Mouse (Mus musculus): ENCODE measurements around the gene Gpr87. TPM values are rescaled to one million over a fixed set of nuclear protein-coding genes. Genes with fewer than 3 reads are reported as not detected.

The Gpr87 gene
- polyA plus RNA-seq, 1 experiment from 2014 or later = not detected

GRCm38 (mm10) chr3:59185662-59186061 lies 9.2 kb downstream of the Gpr87 start:
- no peak for ATAC-seq (ENCODE audit: extremely low read depth, insufficient number of reproducible peaks, low FRiP score, low TSS enrichment)
- Histone ChIP-seq H3K4me2 (no peak overlapping the region), H3K4me3 (no peak overlapping the region), H3K27me3 (replicated peaks) (no peaks in the 10 kb centered on the region), H3K9ac (no peak overlapping the region), H3K36me3 (no peaks in the 10 kb centered on the region), H3K9me3 (no peaks in the 10 kb centered on the region), H3K4me1 (0 out of 2 replicates have a peak, but pooled peaks cover 3% of the 10 kb centered on the region), H3K27ac (replicated peaks) (no peak overlapping the region)
- 58% methylated on average over 4 of the region's 4 CpGs for WGBS

GRCm38 (mm10) chr3:59182129-59182528 lies 12.8 kb downstream of the Gpr87 start:
- Histone ChIP-seq H3K9ac (no peak overlapping the region), H3K27me3 (replicated peaks) (no peaks in the 10 kb centered on the region), H3K9me3 (no peaks in the 10 kb centered on the region), H3K36me3 (no peaks in the 10 kb centered on the region), H3K27ac (replicated peaks) (no peak overlapping the region), H3K4me3 (no peak overlapping the region), H3K4me1 (peaks cover 9% of the 10 kb centered on the region), H3K4me2 (no peak overlapping the region)
- ATAC-seq (ENCODE audit: extremely low read depth, insufficient number of reproducible peaks, low FRiP score, low TSS enrichment) = no peak

GRCm38 (mm10) chr3:59181134-59181533 lies 13.8 kb downstream of the Gpr87 start:
- Histone ChIP-seq H3K4me3 (no peak overlapping the region), H3K9ac (no peak overlapping the region), H3K27ac (replicated peaks) (no peak overlapping the region), H3K4me2 (no peak overlapping the region), H3K9me3 (no peaks in the 10 kb centered on the region), H3K27me3 (replicated peaks) (no peaks in the 10 kb centered on the region), H3K36me3 (no peaks in the 10 kb centered on the region), H3K4me1 (peaks cover 13% of the 10 kb centered on the region)
- WGBS = 66% methylated on average over 5 of the region's 5 CpGs
- ATAC-seq (ENCODE audit: extremely low read depth, insufficient number of reproducible peaks, low FRiP score, low TSS enrichment) = no peak

GRCm38 (mm10) chr3:59176871-59177270 lies 18.0 kb downstream of the Gpr87 start:
- WGBS = 51% methylated on average over 5 of the region's 5 CpGs
- peaks cover 13% of the 10 kb centered on the region for H3K4me1 ChIP-seq
- no peak for ATAC-seq (ENCODE audit: extremely low read depth, insufficient number of reproducible peaks, low FRiP score, low TSS enrichment)
- H3K9me3 ChIP-seq = no peaks in the 10 kb centered on the region
- H3K27me3 ChIP-seq (replicated peaks) = no peaks in the 10 kb centered on the region
- H3K4me3 ChIP-seq = no peak overlapping the region
- no peak overlapping the region for H3K4me2 ChIP-seq
- no peaks in the 10 kb centered on the region for H3K36me3 ChIP-seq
- H3K9ac ChIP-seq = no peak overlapping the region
- no peak overlapping the region for H3K27ac ChIP-seq (replicated peaks)

- WGBS = 28% methylated on average over 5 of the region's 5 CpGs
- H3K27ac ChIP-seq (replicated peaks) = no peak overlapping the region
- H3K27me3 ChIP-seq (replicated peaks) = no peaks in the 10 kb centered on the region
- H3K9me3 ChIP-seq = no peaks in the 10 kb centered on the region
- no peaks in the 10 kb centered on the region for H3K36me3 ChIP-seq
- no peak overlapping the region for H3K9ac ChIP-seq
- H3K4me2 ChIP-seq = no peak overlapping the region
- peaks cover 18% of the 10 kb centered on the region for H3K4me1 ChIP-seq
- ATAC-seq (ENCODE audit: extremely low read depth, insufficient number of reproducible peaks, low FRiP score, low TSS enrichment) = no peak
- H3K4me3 ChIP-seq = no peak overlapping the region
These were observed 19.7 kb downstream of the Gpr87 start for GRCm38 (mm10) chr3:59175234-59175633.

- peaks cover 25% of the 10 kb centered on the region for H3K4me1 ChIP-seq
- H3K27ac ChIP-seq (replicated peaks) = no peak overlapping the region
- H3K9me3 ChIP-seq = no peaks in the 10 kb centered on the region
- H3K36me3 ChIP-seq = no peaks in the 10 kb centered on the region
- WGBS = 72% methylated on average over 6 of the region's 6 CpGs
- H3K27me3 ChIP-seq (replicated peaks) = no peaks in the 10 kb centered on the region
- H3K4me3 ChIP-seq = no peak overlapping the region
- H3K4me2 ChIP-seq = no peak overlapping the region
- no peak for ATAC-seq (ENCODE audit: extremely low read depth, insufficient number of reproducible peaks, low FRiP score, low TSS enrichment)
- no peak overlapping the region for H3K9ac ChIP-seq
These were observed 20.3 kb downstream of the Gpr87 start for GRCm38 (mm10) chr3:59174426-59175154.

- H3K4me1 ChIP-seq = peaks cover 12% of the 10 kb centered on the region
- H3K4me2 ChIP-seq = no peak overlapping the region
- H3K27me3 ChIP-seq (replicated peaks) = no peaks in the 10 kb centered on the region
- no peaks in the 10 kb centered on the region for H3K36me3 ChIP-seq
- H3K4me3 ChIP-seq = no peak overlapping the region
- ATAC-seq (ENCODE audit: extremely low read depth, insufficient number of reproducible peaks, low FRiP score, low TSS enrichment) = no peak
- no peak overlapping the region for H3K9ac ChIP-seq
- 20% methylated on average over 2 of the region's 2 CpGs for WGBS
- H3K27ac ChIP-seq (replicated peaks) = peak overlapping the region; percentile 45; the same call in 1 of the 2 replicates
- no peaks in the 10 kb centered on the region for H3K9me3 ChIP-seq
These were observed 24.8 kb downstream of the Gpr87 start for GRCm38 (mm10) chr3:59169921-59170627.

- Histone ChIP-seq H3K9ac (no peak overlapping the region), H3K27ac (replicated peaks) (no peak overlapping the region), H3K4me1 (peaks cover 12% of the 10 kb centered on the region), H3K27me3 (replicated peaks) (no peaks in the 10 kb centered on the region), H3K4me2 (no peak overlapping the region), H3K4me3 (no peak overlapping the region), H3K36me3 (no peaks in the 10 kb centered on the region), H3K9me3 (no peaks in the 10 kb centered on the region)
- 66% methylated on average over 4 of the region's 4 CpGs for whole genome bisulfite sequencing
- ATAC-seq (ENCODE audit: extremely low read depth, insufficient number of reproducible peaks, low FRiP score, low TSS enrichment) = no peak
These were observed 25.7 kb downstream of the Gpr87 start for GRCm38 (mm10) chr3:59169215-59169614.

- 78% methylated on average over 6 of the region's 6 CpGs for WGBS
- Histone ChIP-seq H3K9ac (no peak overlapping the region), H3K4me2 (no peak overlapping the region), H3K27ac (replicated peaks) (no peak overlapping the region), H3K4me3 (no peak overlapping the region), H3K36me3 (no peaks in the 10 kb centered on the region), H3K4me1 (peaks cover 12% of the 10 kb centered on the region), H3K27me3 (replicated peaks) (no peaks in the 10 kb centered on the region), H3K9me3 (no peaks in the 10 kb centered on the region)
- ATAC-seq (ENCODE audit: extremely low read depth, insufficient number of reproducible peaks, low FRiP score, low TSS enrichment) = no peak
These were observed 26.4 kb downstream of the Gpr87 start for GRCm38 (mm10) chr3:59168476-59168875.

- 69% methylated on average over 2 of the region's 2 CpGs for WGBS
- Histone ChIP-seq H3K27ac (replicated peaks) (no peak overlapping the region), H3K4me1 (peaks cover 12% of the 10 kb centered on the region), H3K9me3 (no peaks in the 10 kb centered on the region), H3K36me3 (no peaks in the 10 kb centered on the region), H3K9ac (no peak overlapping the region), H3K27me3 (replicated peaks) (no peaks in the 10 kb centered on the region), H3K4me2 (no peak overlapping the region), H3K4me3 (no peak overlapping the region)
- ATAC-seq (ENCODE audit: extremely low read depth, insufficient number of reproducible peaks, low FRiP score, low TSS enrichment) = no peak
These were observed 27.4 kb downstream of the Gpr87 start for GRCm38 (mm10) chr3:59167417-59168054.

GRCm38 (mm10) chr3:59160465-59160864 lies 34.4 kb downstream of the Gpr87 start:
- no peaks in the 10 kb centered on the region for H3K4me1 ChIP-seq
- H3K9ac ChIP-seq = no peak overlapping the region
- no peaks in the 10 kb centered on the region for H3K36me3 ChIP-seq
- ATAC-seq (ENCODE audit: extremely low read depth, insufficient number of reproducible peaks, low FRiP score, low TSS enrichment) = no peak
- no peaks in the 10 kb centered on the region for H3K9me3 ChIP-seq
- 86% methylated on average over 1 of the region's 1 CpGs for WGBS
- H3K4me3 ChIP-seq = no peak overlapping the region
- H3K27ac ChIP-seq (replicated peaks) = no peak overlapping the region
- no peaks in the 10 kb centered on the region for H3K27me3 ChIP-seq (replicated peaks)
- no peak overlapping the region for H3K4me2 ChIP-seq

Measured in heart, embryonic 13.5 days (tissue).